Mouse (Mus musculus) hindbrain, postnatal 0 days (tissue): Measurements from ENCODE around the gene Zfp704. TPM values are rescaled to one million over a fixed set of nuclear protein-coding genes. Genes with fewer than 3 reads are reported as not detected.

Experiments
- ATAC-seq: fragments of 200-750 bp; cut with Nextera tagmentation; 2 replicates; pipeline ENCODE4 v1.8.0; 2017; ENCODE audit warnings: mild to moderate bottlenecking, moderate TSS enrichment, moderate library complexity
- DNase-seq: peaks from one replicate; pipeline ENCODE4 v3.0.0-alpha.2; 2015; ENCODE audit warnings: low spot score
- H3K27ac ChIP-seq: fragments of 300-500 bp; sonication (generic); 2 replicates; pipeline ENCODE4 v1.5.1; 2014; ENCODE audit warnings: mild to moderate bottlenecking
- H3K27me3 ChIP-seq: fragments of 300-500 bp; sonication (generic); 2 replicates; pipeline ENCODE4 v1.6.1; 2014; ENCODE audit warnings: low read length, mixed read lengths; ENCODE audit not compliant: insufficient read depth
- H3K36me3 ChIP-seq: fragments of 300-500 bp; sonication (generic); 2 replicates; pipeline ENCODE4 v1.6.1; 2014; ENCODE audit warnings: low read length, mixed read lengths; ENCODE audit not compliant: insufficient read depth
- H3K4me1 ChIP-seq: fragments of 300-500 bp; sonication (generic); 2 replicates; pipeline ENCODE4 v1.6.1; 2014; ENCODE audit warnings: antibody characterized with exemption, low read length, mixed read lengths; ENCODE audit not compliant: insufficient read depth
- H3K4me2 ChIP-seq: fragments of 300-500 bp; sonication (generic); 2 replicates; pipeline ENCODE4 v1.6.1; 2014; ENCODE audit warnings: low read depth, mild to moderate bottlenecking, low read length, moderate library complexity, mixed read lengths
- H3K4me3 ChIP-seq: fragments of 300-500 bp; sonication (generic); 2 replicates; pipeline ENCODE4 v1.5.1; 2014; ENCODE audit warnings: low read length
- H3K9ac ChIP-seq: fragments of 300-500 bp; sonication (generic); replicated peaks from 2 replicates; pipeline ENCODE4 v1.6.1; 2014; ENCODE audit warnings: mild to moderate bottlenecking, low read length, moderate library complexity, mixed read lengths
- H3K9me3 ChIP-seq: fragments of 300-500 bp; sonication (generic); 2 replicates; pipeline ENCODE4 v1.6.1; 2016; ENCODE audit warnings: low read length, mixed read lengths
- CTCF ChIP-seq: IDR thresholded peaks from 2 replicates; pipeline ENCODE4 v1.5.1; 2016; ENCODE audit warnings: antibody characterized with exemption, control low read depth, low read depth
- WGBS: fragments of 180-500 bp; shearing (Covaris S2); extraction: QIAGEN DNeasy Blood & Tissue Kit; methylation state at CpG from one replicate; pipeline ENCODE4 v1.1.7; 2014; 5-methylcytosine and 5-hydroxymethylcytosine counted together
- polyA plus RNA-seq: library from polyadenylated mRNA; unstranded; fragments of >200 nt; fragmentation: Nextera tagmentation; extraction: Ambion mirVana; gene quantifications from 2 replicates; pipeline ENCODE4 v1.2.1, GENCODE M21; 2015
- total RNA-seq: library from RNA; depleted of rRNA; stranded (reverse); fragments of >200 nt; gene quantifications from 2 replicates; pipeline ENCODE4 v1.2.3, GENCODE M21; 2014

Zfp704 gene
- total and polyA plus RNA-seq, 2 experiments from 2014 or later: 11.2 to 57.5 TPM

- Histone ChIP-seq H3K4me1 (no peaks in the 10 kb centered on the region), H3K27ac (no peak overlapping the region), H3K9me3 (no peaks in the 10 kb centered on the region), H3K27me3 (no peaks in the 10 kb centered on the region), H3K4me2 (no peak overlapping the region), H3K4me3 (no peak overlapping the region), H3K9ac (no peak overlapping the region), H3K36me3 (no peaks in the 10 kb centered on the region)
- no peak for ATAC-seq
- TF ChIP-seq CTCF: no peak
- WGBS: 89% methylated on average over 14 of the region's 14 CpGs
- DNase-seq: no peak
Observed at GRCm38 (mm10) chr3:9541561-9541960, 68.3 kb downstream of the Zfp704 start.

GRCm38 (mm10) chr3:9538510-9538909 is 71.4 kb downstream of the Zfp704 start:
- H3K27ac ChIP-seq: no peak overlapping the region
- no peak overlapping the region for H3K4me3 ChIP-seq
- H3K36me3 ChIP-seq: no peaks in the 10 kb centered on the region
- H3K4me2 ChIP-seq: no peak overlapping the region
- H3K9me3 ChIP-seq: no peaks in the 10 kb centered on the region
- 95% methylated on average over 2 of the region's 2 CpGs for WGBS
- no peak overlapping the region for H3K9ac ChIP-seq
- no peak for TF ChIP-seq CTCF
- ATAC-seq (no peak), DNase-seq (no peak)
- H3K4me1 ChIP-seq: no peaks in the 10 kb centered on the region
- H3K27me3 ChIP-seq: no peaks in the 10 kb centered on the region

- no peak for DNase-seq
- 60% methylated on average over 7 of the region's 7 CpGs for WGBS
- Histone ChIP-seq H3K9ac (no peak overlapping the region), H3K4me1 (no peaks in the 10 kb centered on the region), H3K27me3 (no peaks in the 10 kb centered on the region), H3K36me3 (no peaks in the 10 kb centered on the region), H3K4me2 (no peak overlapping the region), H3K27ac (no peak overlapping the region), H3K9me3 (no peaks in the 10 kb centered on the region), H3K4me3 (no peak overlapping the region)
- no peak for ATAC-seq
- no peak for TF ChIP-seq CTCF
Observed at GRCm38 (mm10) chr3:9537889-9538288, 72.0 kb downstream of the Zfp704 start.

GRCm38 (mm10) chr3:9530097-9530780 is 79.6 kb downstream of the Zfp704 start:
- Histone ChIP-seq H3K36me3 (no peaks in the 10 kb centered on the region), H3K27me3 (no peaks in the 10 kb centered on the region), H3K4me3 (no peak overlapping the region), H3K4me2 (no peak overlapping the region), H3K9me3 (no peaks in the 10 kb centered on the region), H3K9ac (no peak overlapping the region), H3K27ac (peak overlapping the region; percentile 1; the same call in 1 of the 2 replicates), H3K4me1 (no peaks in the 10 kb centered on the region)
- peak; percentile 74 for ATAC-seq
- TF ChIP-seq CTCF: no peak
- peak; percentile 72 for DNase-seq
- 39% methylated on average over 9 of the region's 9 CpGs for WGBS

- Histone ChIP-seq H3K27ac (no peak overlapping the region), H3K4me3 (no peak overlapping the region), H3K9ac (no peak overlapping the region), H3K36me3 (no peaks in the 10 kb centered on the region), H3K27me3 (no peaks in the 10 kb centered on the region), H3K4me1 (peaks cover 18% of the 10 kb centered on the region), H3K9me3 (no peaks in the 10 kb centered on the region), H3K4me2 (no peak overlapping the region)
- DNase-seq (no peak), ATAC-seq (no peak)
- TF ChIP-seq CTCF: no peak
- 51% methylated on average over 5 of the region's 5 CpGs for WGBS
Observed at GRCm38 (mm10) chr3:9524429-9524828, 85.5 kb downstream of the Zfp704 start.

- Histone ChIP-seq H3K4me1 (peaks cover 19% of the 10 kb centered on the region), H3K27me3 (no peaks in the 10 kb centered on the region), H3K9me3 (no peaks in the 10 kb centered on the region), H3K4me3 (no peak overlapping the region), H3K4me2 (no peak overlapping the region), H3K27ac (peak overlapping the region; percentile 46), H3K9ac (no peak overlapping the region), H3K36me3 (no peaks in the 10 kb centered on the region)
- DNase-seq (peak; percentile 66), ATAC-seq (peak; percentile 28; the same call in 1 of the 2 replicates)
- no peak for TF ChIP-seq CTCF
- 53% methylated on average over 18 of the region's 18 CpGs for WGBS
Observed at GRCm38 (mm10) chr3:9523081-9523932, 86.6 kb downstream of the Zfp704 start.

- Histone ChIP-seq H3K4me2 (no peak overlapping the region), H3K9ac (no peak overlapping the region), H3K27ac (no peak overlapping the region), H3K27me3 (no peaks in the 10 kb centered on the region), H3K9me3 (no peaks in the 10 kb centered on the region), H3K4me3 (no peak overlapping the region), H3K36me3 (no peaks in the 10 kb centered on the region), H3K4me1 (peaks cover 20% of the 10 kb centered on the region)
- no peak for TF ChIP-seq CTCF
- 57% methylated on average over 6 of the region's 6 CpGs for WGBS
- DNase-seq (no peak), ATAC-seq (no peak)
Observed at GRCm38 (mm10) chr3:9522009-9522408, 87.9 kb downstream of the Zfp704 start.
